Mouse (Mus musculus): ENCODE results near the gene Fam124b.

Fam124b gene

DNA sequence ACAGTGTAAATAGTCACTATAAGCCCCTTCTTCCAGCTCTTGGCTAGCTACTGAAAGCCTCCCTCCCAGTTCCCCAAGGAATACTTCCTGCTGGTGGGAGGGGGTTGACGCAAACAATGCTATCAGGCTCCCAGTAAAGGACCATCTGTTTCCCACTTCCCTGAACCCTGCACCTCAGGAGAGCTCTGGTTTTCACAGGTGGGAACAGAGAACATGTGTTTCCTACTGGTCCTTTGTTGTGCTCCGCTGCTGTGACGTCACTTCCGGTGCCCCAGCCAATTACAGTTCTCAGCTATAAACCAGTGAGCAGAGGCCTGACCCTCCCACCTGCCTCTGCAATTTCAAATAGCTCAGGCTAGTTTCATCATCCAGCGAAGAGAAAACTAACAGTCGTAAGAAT lies at the start of gene Fam124b:
Gene Fam124b (minus strand): TSS at position 206 of the 400 bp plus-strand sequence.
- no peak for DNase-seq (ENCODE audit: low spot score)

GRCm38 (mm10) chr1:80260443-80260842 lies 42.2 kb upstream of the Fam124b start:
- no peak for DNase-seq (ENCODE audit: low spot score)

GRCm38 (mm10) chr1:80258632-80259031 lies 40.4 kb upstream of the Fam124b start:
- no peak for DNase-seq (ENCODE audit: low spot score)

DNA sequence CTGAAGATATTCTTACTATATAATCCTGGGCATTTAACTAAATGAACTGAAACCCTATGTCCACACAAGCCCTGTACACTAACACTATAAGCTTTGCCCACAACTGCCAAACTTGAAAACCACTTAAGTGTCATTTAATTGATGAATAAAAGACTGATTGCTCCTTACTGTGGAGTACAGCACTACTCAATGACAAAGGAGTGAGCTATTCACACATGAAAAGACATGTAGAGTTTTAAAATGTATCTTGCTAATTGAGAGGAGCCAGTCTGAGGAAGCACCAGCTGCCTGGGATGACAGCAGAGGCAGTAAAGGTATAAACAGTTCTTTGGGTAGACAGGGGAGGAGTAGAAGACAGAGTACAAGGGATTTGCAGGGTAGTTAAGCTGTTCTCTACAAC lies 35.0 kb upstream of the Fam124b start:
- no peak for DNase-seq (ENCODE audit: low spot score)

GRCm38 (mm10) chr1:80250247-80250646 lies 32.0 kb upstream of the Fam124b start:
- no peak for DNase-seq (ENCODE audit: low spot score)

- no peak for DNase-seq (ENCODE audit: low spot score)
Measured at GRCm38 (mm10) chr1:80247131-80247530, 28.9 kb upstream of the Fam124b start.

- DNase-seq (ENCODE audit: low spot score), result no peak
Measured at GRCm38 (mm10) chr1:80244123-80244522, 25.9 kb upstream of the Fam124b start.

- no peak for DNase-seq (ENCODE audit: low spot score)
Measured at GRCm38 (mm10) chr1:80241579-80241978, 23.3 kb upstream of the Fam124b start.

- DNase-seq (ENCODE audit: low spot score), result no peak
Measured at GRCm38 (mm10) chr1:80240017-80240660, 21.9 kb upstream of the Fam124b start.

DNA sequence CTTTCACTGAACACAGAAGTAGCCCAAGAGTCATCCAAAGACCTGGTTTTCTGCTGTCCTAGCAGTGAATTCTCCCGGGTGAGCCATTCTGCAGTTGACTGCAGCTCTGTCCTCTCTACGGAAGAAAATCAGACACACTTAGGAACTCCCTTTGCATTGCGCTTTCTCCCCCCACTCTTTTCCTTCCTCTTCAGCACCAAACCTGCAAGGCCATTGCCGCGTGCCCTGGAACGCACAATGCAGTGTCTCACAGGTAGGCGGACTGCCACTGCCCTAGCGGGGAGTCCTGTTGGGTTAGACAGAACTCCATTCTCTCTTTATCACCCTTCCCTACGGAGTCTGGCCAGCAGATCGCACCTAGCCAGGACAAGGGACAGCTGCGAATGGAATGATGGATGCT lies 21.2 kb upstream of the Fam124b start:
- no peak for DNase-seq (ENCODE audit: low spot score)

- DNase-seq (ENCODE audit: low spot score), result no peak
Measured at GRCm38 (mm10) chr1:80236951-80237702, 18.9 kb upstream of the Fam124b start.

DNA sequence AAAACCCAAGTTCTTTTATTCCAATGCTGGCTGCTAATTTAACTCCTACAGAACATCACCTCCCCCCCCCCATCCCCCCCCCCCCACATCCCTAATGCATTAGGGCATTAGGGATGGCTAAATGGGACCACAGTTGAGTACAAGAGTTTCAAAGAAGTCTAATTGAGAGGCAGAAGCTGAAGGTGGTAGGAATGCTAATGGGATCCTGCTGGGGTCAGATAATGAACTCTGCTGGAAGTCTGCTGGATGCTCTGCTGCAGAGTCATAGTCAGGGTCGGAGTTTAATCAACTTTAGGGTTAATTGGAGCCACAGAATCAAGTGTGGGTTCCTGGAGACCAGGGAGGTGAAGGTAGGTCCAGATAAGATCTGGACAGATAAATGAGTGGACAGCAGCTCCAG lies 17.9 kb upstream of the Fam124b start:
- DNase-seq (ENCODE audit: low spot score), result no peak

DNA sequence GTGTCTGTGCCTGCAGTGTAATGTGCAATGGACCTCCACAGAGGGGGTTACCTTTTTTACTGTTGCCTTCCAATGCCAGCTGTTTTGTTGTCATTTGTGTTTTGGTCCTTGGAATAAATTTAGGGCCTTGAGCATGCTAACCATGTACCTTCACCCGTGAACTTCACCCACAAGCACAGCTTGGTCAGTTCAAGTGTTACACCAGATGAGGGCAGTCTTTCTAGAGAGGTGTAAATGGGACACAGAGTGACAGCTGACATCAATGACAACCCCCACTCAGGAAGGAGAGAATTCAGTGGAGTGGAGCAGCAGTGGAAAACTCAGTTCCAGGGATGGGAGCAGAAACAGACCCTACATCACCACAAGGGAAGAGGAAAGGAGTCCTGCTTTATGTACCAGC lies 12.3 kb upstream of the Fam124b start:
- DNase-seq (ENCODE audit: low spot score), result no peak

DNA sequence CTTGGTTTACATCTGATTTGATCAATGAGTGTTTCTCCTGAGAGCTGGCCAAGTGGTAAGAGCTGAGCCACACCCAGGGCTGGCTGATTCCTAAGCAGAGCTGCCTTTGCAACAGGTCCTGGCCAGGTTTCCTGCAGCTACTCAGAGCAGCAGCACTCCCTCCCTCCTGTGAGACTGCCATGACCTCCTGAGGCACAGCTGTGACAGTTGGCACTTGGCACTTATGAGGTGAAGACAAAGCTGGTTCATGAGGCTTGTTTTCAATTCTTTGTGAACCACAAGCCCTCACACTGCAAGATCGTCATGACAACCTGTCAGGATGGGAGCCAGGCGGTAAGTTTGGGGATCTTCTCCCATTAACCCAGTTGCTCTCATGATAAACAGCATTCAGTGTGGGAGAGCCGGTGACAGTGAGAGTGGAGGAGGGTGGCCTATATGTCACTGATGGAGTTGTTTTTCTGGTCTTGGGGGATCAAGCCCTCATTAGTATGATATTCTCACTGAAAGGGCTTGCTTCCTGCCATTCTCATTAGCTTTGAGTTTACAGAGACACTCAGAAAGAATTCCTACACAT lies 6.7 kb upstream of the Fam124b start:
- no peak for DNase-seq (ENCODE audit: low spot score)

- no peak for DNase-seq (ENCODE audit: low spot score)
Measured at GRCm38 (mm10) chr1:80221151-80221550, 2.9 kb upstream of the Fam124b start.

DNA sequence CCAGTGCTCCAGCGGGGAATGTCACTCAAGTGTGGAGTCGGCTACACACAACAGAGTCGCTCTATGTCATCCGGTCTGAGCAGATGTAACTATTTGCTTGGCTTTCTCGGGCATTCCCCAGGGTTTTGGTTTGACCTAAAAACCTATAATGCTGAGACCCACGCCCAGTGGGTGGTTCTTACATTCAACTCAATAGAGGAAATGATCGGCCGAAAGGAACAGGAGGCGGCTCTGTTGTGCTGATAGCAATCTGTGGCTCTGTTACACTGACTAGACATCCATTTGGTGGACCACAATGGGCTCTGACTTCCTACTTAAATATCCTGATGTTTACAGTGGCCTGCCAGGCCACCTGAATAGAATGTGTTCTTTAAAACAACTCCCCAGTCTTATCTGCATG lies 4.4 kb downstream of the Fam124b start:
- DNase-seq (ENCODE audit: low spot score), result no peak

- no peak for DNase-seq (ENCODE audit: low spot score)
Measured at GRCm38 (mm10) chr1:80213146-80213545, 5.1 kb downstream of the Fam124b start.

- DNase-seq (ENCODE audit: low spot score), result no peak
Measured at GRCm38 (mm10) chr1:80202314-80202713, 16.0 kb downstream of the Fam124b start.

DNA sequence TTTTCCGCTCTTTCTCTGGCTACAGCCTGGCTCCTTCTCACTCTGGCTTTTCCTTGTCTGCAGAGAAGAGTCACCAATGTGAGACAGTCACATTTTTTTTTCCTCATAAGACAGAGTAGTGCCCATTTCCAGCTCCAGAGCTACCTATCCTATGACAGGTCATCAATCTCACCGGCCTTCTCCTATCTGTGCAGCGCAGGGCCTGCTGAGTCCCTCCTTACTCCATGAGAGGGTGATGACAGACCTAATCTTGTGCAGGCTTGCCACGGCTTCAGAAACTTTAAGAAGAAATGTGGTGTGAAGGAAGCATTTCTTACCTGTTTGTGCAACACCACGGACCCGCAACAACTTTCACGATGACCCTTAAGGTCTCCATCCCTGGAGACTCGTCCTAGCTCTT lies 25.4 kb downstream of the Fam124b start:
- DNase-seq (ENCODE audit: low spot score), result no peak

GRCm38 (mm10) chr1:80181414-80181805 lies 36.9 kb downstream of the Fam124b start:
- no peak for DNase-seq (ENCODE audit: low spot score)

DNA sequence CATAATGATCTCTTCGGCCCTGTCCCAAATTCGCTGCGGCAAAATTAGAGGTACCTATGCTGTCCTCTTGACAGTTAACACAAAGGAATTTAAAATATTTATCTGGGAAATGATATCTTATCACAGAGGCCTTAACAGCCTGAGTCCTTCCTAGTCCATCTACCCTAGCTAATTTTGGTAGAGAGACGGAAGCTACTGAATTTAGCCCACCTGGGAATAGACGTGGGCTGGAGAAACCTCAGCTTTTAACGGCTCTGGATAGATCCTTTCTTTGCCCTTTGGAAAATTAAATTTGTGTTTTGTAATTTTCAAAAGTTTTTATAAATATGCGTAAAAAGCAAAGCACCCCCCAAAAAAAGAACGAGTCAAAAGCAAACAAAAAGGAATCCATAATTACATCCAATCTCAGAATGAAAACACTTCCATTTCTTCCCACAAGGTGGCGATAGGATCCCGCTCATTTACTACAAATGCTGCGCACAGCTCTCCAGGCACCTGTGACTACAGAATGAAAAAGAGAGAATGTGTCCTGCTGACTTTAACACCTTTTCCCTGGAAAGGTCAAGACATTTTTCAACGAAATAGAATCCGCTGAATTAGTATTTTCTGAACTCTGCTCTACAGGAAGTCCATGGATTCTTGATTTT lies 37.4 kb downstream of the Fam124b start:
- DNase-seq (ENCODE audit: low spot score), result peak; percentile 54

- no peak for DNase-seq (ENCODE audit: low spot score)
Measured at GRCm38 (mm10) chr1:80180128-80180527, 38.1 kb downstream of the Fam124b start.

Data from ovary, postnatal 14 days (tissue).